Mouse (Mus musculus) cerebellum, adult 2 months (tissue): Measurements from ENCODE around the gene Cttnbp2nl.

Experiments
- CTCF ChIP-seq: fragments of 200-500 bp; IDR thresholded peaks from 2 replicates; pipeline ENCODE4 v1.5.1; 2011; ENCODE audit warnings: low read depth, mild to moderate bottlenecking, control low read depth, low read length, moderate library complexity, borderline replicate concordance; ENCODE audit not compliant: insufficient read depth
- POLR2A ChIP-seq: fragments of 200-500 bp; IDR thresholded peaks from 2 replicates; pipeline ENCODE4 v1.6.1; 2011; ENCODE audit warnings: low read length, control low read depth, borderline replicate concordance; ENCODE audit not compliant: insufficient read depth

GRCm38 (mm10) chr3:104956131-104956581, 96.8 kb downstream of the Cttnbp2nl start:
- TF ChIP-seq CTCF (no peak), POLR2A (no peak)
